Mouse (Mus musculus): ENCODE measurements around the gene Zfp169.

- TF ChIP-seq CHD2 (IDR thresholded peaks at IDR 0.05; ENCODE audit: low read length) (no peak), NRF1 (IDR thresholded peaks at IDR 0.05; ENCODE audit: insufficient read depth, low read depth, low read length, poor library complexity, severe bottlenecking) (no peak)
Measured at GRCm38 (mm10) chr13:48490396-48491182, 22.7 kb downstream of the Zfp169 start.
